Comparison of ENCODE assay signal across 15 mouse cellular contexts in genomic region chr7:64521695-64522408, GRCm38 (mm10). TPM values are rescaled to one million over a fixed set of nuclear protein-coding genes. Genes with fewer than 3 reads are reported as not detected.
DNase-seq lines count a peak whose midpoint lies in the region; ATAC-seq lines count a peak whose summit lies in the region.
"Had no signal": no experiment of that assay in that cellular context is flagged by ENCODE, and none has a peak within 500 bp of the region (broad histone marks: within the 10 kb centered on the region; RNA-seq: fewer than 3 reads in every experiment).

No protein-coding gene starts in this region.

- no peak overlapping the region for H3K4me3 ChIP-seq in hindbrain, embryonic 11.5 days (ENCODE audit: low read depth, low read length)
- H3K4me3 ChIP-seq in midbrain, embryonic 16.5 days (ENCODE audit: low read depth, low read length), result no peak overlapping the region
- no peak overlapping the region for H3K4me3 ChIP-seq in limb, embryonic 10.5 days
- H3K4me3 ChIP-seq: embryonic facial prominence, embryonic 13.5 days; heart, embryonic 15.5 days; limb, embryonic 13.5 days; lung, embryonic 15.5 days; stomach, embryonic 15.5 days had no signal

- no peaks in the 10 kb centered on the region for H3K36me3 ChIP-seq in hindbrain, embryonic 11.5 days (ENCODE audit: control insufficient read depth, insufficient read depth, low read length)
- 0 out of 2 replicates have a peak, but pooled peaks cover 4% of the 10 kb centered on the region for H3K36me3 ChIP-seq in midbrain, embryonic 16.5 days (ENCODE audit: control insufficient read depth, insufficient read depth, low read length)
- no peaks in the 10 kb centered on the region for H3K36me3 ChIP-seq in limb, embryonic 10.5 days
- H3K36me3 ChIP-seq: embryonic facial prominence, embryonic 13.5 days; heart, embryonic 15.5 days; limb, embryonic 13.5 days; lung, embryonic 15.5 days; stomach, embryonic 15.5 days had no signal

- H3K9me3 ChIP-seq in hindbrain, embryonic 11.5 days (ENCODE audit: control insufficient read depth, low read length), result no peaks in the 10 kb centered on the region
- no peaks in the 10 kb centered on the region for H3K9me3 ChIP-seq in midbrain, embryonic 16.5 days (replicated peaks; ENCODE audit: control insufficient read depth, low read length, poor library complexity, severe bottlenecking)
- H3K9me3 ChIP-seq in limb, embryonic 10.5 days (replicated peaks), result no peaks in the 10 kb centered on the region
- H3K9me3 ChIP-seq: embryonic facial prominence, embryonic 13.5 days; heart, embryonic 15.5 days; limb, embryonic 13.5 days; lung, embryonic 15.5 days; stomach, embryonic 15.5 days had no signal

- peak; percentile 50; the same call in 1 of the 2 replicates for ATAC-seq in cerebellum, adult (ENCODE audit: insufficient number of reproducible peaks, low FRiP score, low TSS enrichment)
- ATAC-seq in hindbrain, embryonic 11.5 days (ENCODE audit: low FRiP score), result peak; percentile 73
- ATAC-seq in midbrain, embryonic 16.5 days, result peak; percentile 57; the same call in 1 of the 2 replicates

- H3K4me1 ChIP-seq in hindbrain, embryonic 11.5 days (replicated peaks; ENCODE audit: control insufficient read depth, insufficient read depth, low read length), result peaks cover 3% of the 10 kb centered on the region; the same call in 1 of the 2 replicates
- peaks cover 7% of the 10 kb centered on the region; the same call in 1 of the 2 replicates for H3K4me1 ChIP-seq in midbrain, embryonic 16.5 days (ENCODE audit: control insufficient read depth, insufficient read depth, low read length)
- no peaks in the 10 kb centered on the region for H3K4me1 ChIP-seq in limb, embryonic 10.5 days
- H3K4me1 ChIP-seq: embryonic facial prominence, embryonic 13.5 days; heart, embryonic 15.5 days; limb, embryonic 13.5 days; lung, embryonic 15.5 days; stomach, embryonic 15.5 days had no signal

- no peak overlapping the region for H3K4me2 ChIP-seq in hindbrain, embryonic 11.5 days (replicated peaks; ENCODE audit: low read depth, low read length)
- H3K4me2 ChIP-seq in midbrain, embryonic 16.5 days (ENCODE audit: low read length), result no peak overlapping the region
- H3K4me2 ChIP-seq: embryonic facial prominence, embryonic 13.5 days; heart, embryonic 15.5 days; limb, embryonic 13.5 days; lung, embryonic 15.5 days; stomach, embryonic 15.5 days had no signal

- DNase-seq in cerebellum, postnatal 4 days (ENCODE audit: low spot score in 2 of 2), result no peak
- DNase-seq in cerebellum, adult 11-12 months, result peak; percentile 81
- DNase-seq in hindbrain, embryonic 11.5 days (ENCODE audit: low spot score), result no peak
- DNase-seq in limb, embryonic 10.5 days (ENCODE audit: low spot score), result no peak
- DNase-seq in kidney, adult 8-10 months, result no peak
- DNase-seq in thymus, postnatal 14 days, result no peak
- DNase-seq: kidney, adult 18-20 months; right cerebral cortex, postnatal 25 days had no signal

- 20% methylated on average over 5 of the region's 5 CpGs for WGBS in hindbrain, embryonic 11.5 days
- WGBS in midbrain, embryonic 16.5 days, result 34% methylated on average over 5 of the region's 5 CpGs
- WGBS in limb, embryonic 10.5 days, result 80% methylated on average over 5 of the region's 5 CpGs

- no peaks in the 10 kb centered on the region for H3K27me3 ChIP-seq in hindbrain, embryonic 11.5 days (ENCODE audit: control insufficient read depth, insufficient read depth, low read length)
- no peaks in the 10 kb centered on the region for H3K27me3 ChIP-seq in midbrain, embryonic 16.5 days (ENCODE audit: control insufficient read depth, insufficient read depth, low read depth, low read length)
- H3K27me3 ChIP-seq in limb, embryonic 10.5 days (ENCODE audit: low read depth, poor library complexity, severe bottlenecking), result no peaks in the 10 kb centered on the region
- H3K27me3 ChIP-seq: embryonic facial prominence, embryonic 13.5 days; heart, embryonic 15.5 days; limb, embryonic 13.5 days; lung, embryonic 15.5 days; stomach, embryonic 15.5 days had no signal

- peak overlapping the region; percentile 48 for H3K27ac ChIP-seq in hindbrain, embryonic 11.5 days (ENCODE audit: low read depth, low read length)
- H3K27ac ChIP-seq in midbrain, embryonic 16.5 days (ENCODE audit: low read length), result no peak overlapping the region
- H3K27ac ChIP-seq in limb, embryonic 10.5 days, result no peak overlapping the region
- H3K27ac ChIP-seq: embryonic facial prominence, embryonic 13.5 days; heart, embryonic 15.5 days; limb, embryonic 13.5 days; lung, embryonic 15.5 days; stomach, embryonic 15.5 days had no signal

- no peak overlapping the region for H3K9ac ChIP-seq in hindbrain, embryonic 11.5 days (ENCODE audit: low read depth, low read length)
- no peak overlapping the region for H3K9ac ChIP-seq in midbrain, embryonic 16.5 days (ENCODE audit: low read depth, low read length)
- H3K9ac ChIP-seq: embryonic facial prominence, embryonic 13.5 days; heart, embryonic 15.5 days; limb, embryonic 13.5 days; lung, embryonic 15.5 days; stomach, embryonic 15.5 days had no signal

RNA-seq across cellular contexts. Expression of gene Apba2, which starts 20.3 kb away (rescaled TPM):
- 67.0 and 76.6 TPM in 2 replicates for polyA plus RNA-seq in hindbrain, embryonic 11.5 days (2014; fragmentation: Nextera tagmentation; extraction: Ambion mirVana)
- 204 and 208 TPM in 2 replicates for polyA plus RNA-seq in midbrain, embryonic 16.5 days (2015; fragmentation: Nextera tagmentation; extraction: Ambion mirVana)
- polyA plus RNA-seq in limb, embryonic 10.5 days (2016; fragmentation: Nextera tagmentation; extraction: Ambion mirVana), result 6.6 and 7.8 TPM in 2 replicates
